Mouse (Mus musculus): ENCODE measurements around the gene Nin. TPM values are rescaled to one million over a fixed set of nuclear protein-coding genes. Genes with fewer than 3 reads are reported as not detected.

Gene Nin
- total and polyA plus RNA-seq, 3 experiments = 48.4 to 49.1 TPM; not detected in 1

DNA sequence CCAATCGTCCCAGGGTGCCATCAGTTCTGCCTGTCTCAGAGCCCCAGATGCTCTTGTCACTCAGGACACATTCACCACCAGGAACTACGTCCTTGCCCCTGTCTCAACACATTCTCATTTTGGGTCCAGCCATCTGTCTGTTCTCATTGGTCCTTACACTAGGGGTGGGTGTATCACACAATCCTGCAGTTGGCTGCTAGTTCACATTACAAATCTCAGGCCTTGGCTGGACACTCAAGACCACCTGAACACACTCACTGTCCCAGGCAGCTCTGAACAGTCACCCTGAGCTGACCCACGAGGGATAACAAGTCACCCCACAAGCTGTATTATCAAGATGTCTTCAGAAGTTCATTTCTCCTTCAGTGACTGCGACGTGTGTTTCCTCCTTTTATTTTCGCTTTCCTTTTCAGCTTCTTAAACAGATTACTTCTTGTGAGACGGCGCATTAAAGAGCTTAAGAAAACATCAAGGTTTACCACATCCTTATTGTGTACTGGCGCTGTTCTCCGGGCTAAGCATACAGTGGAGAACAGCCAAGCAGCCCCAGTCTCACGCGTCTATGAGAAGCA lies 22.8 kb upstream of the Nin start:
- peak; percentile 78 for DNase-seq (ENCODE audit: low read depth, low spot score)
- H3K36me3 ChIP-seq (ENCODE audit: control insufficient read depth in 1 of 2, insufficient read depth in 2 of 2, low read length in 2 of 2) = peaks cover 0 to 10% of the 10 kb centered on the region in 2 experiments; a peak in 2 of 4 replicates
- H3K27ac ChIP-seq (ENCODE audit: control insufficient read depth, low read depth, low read length) = peak overlapping the region; percentile 40
- no peaks in the 10 kb centered on the region for H3K27me3 ChIP-seq (ENCODE audit: control insufficient read depth in 1 of 2, insufficient read depth in 2 of 2, low read length in 2 of 2)
- H3K4me1 ChIP-seq (ENCODE audit: control insufficient read depth in 1 of 2, insufficient read depth in 2 of 2, low read length in 2 of 2) = peaks cover 13 to 15% of the 10 kb centered on the region in 2 experiments
- H3K79me2 ChIP-seq (ENCODE audit: control insufficient read depth, insufficient read depth, low read length, poor library complexity) = no peaks in the 10 kb centered on the region
- H3K4me3 ChIP-seq (ENCODE audit: control insufficient read depth in 1 of 2, insufficient read depth in 1 of 2, low read depth in 2 of 2, low read length in 2 of 2) = peak overlapping the region; percentile 58 to 82
- no peaks in the 10 kb centered on the region for H3K9me3 ChIP-seq (replicated peaks; ENCODE audit: insufficient read depth, low read length)
- peak overlapping the region; percentile 54 for H3K9ac ChIP-seq (ENCODE audit: control insufficient read depth, low read depth, low read length, poor library complexity, severe bottlenecking)
- TF ChIP-seq HCFC1 (IDR thresholded peaks at IDR 0.05; ENCODE audit: low read depth, low read length) = peak; percentile 44
- no peak for TF ChIP-seq ZC3H11A (IDR thresholded peaks at IDR 0.05; ENCODE audit: low read depth, low read length)
- TF ChIP-seq TAL1 (IDR thresholded peaks at IDR 0.05; ENCODE audit: low read length) = no peak
- TF ChIP-seq GATA1 (IDR thresholded peaks at IDR 0.05; ENCODE audit: low read depth, low read length) = 0 out of 2 replicates have a peak, but pooled peaks have one; percentile 17
- TF ChIP-seq RCOR1 (IDR thresholded peaks at IDR 0.05; ENCODE audit: low read depth, low read length) = peak; percentile 55
- no peak for TF ChIP-seq USF2 (IDR thresholded peaks at IDR 0.05; ENCODE audit: borderline replicate concordance in 1 of 2, insufficient read depth in 1 of 2, low read depth in 1 of 2, low read length in 2 of 2)
- no peak; a peak in 1 of 4 replicates for TF ChIP-seq POLR2A (IDR thresholded peaks at IDR 0.05; ENCODE audit: control insufficient read depth in 1 of 2, insufficient read depth in 1 of 2, low read depth in 1 of 2, low read length in 2 of 2, poor library complexity in 1 of 2)
- TF ChIP-seq UBTF (IDR thresholded peaks at IDR 0.05; ENCODE audit: borderline replicate concordance, insufficient read depth, low read depth, low read length) = no peak
- TF ChIP-seq MYC (IDR thresholded peaks at IDR 0.05; ENCODE audit: low read depth, low read length) = no peak
- TF ChIP-seq ELF1 (IDR thresholded peaks at IDR 0.05; ENCODE audit: low read depth, low read length) = no peak
- peak; percentile 63 for TF ChIP-seq MXI1 (IDR thresholded peaks at IDR 0.05; ENCODE audit: low read depth, low read length)
- no peak for TF ChIP-seq USF1 (IDR thresholded peaks at IDR 0.05; ENCODE audit: low read depth, low read length)
- no peak for TF ChIP-seq CTCF (IDR thresholded peaks at IDR 0.05 in 2 of 3, conservative IDR thresholded peaks at IDR 0.05 in 1 of 3; ENCODE audit: control insufficient read depth in 1 of 3, insufficient read depth in 1 of 3, low read depth in 2 of 3, low read length in 3 of 3, poor library complexity in 1 of 3, severe bottlenecking in 1 of 3)
- no peak for TF ChIP-seq BHLHE40 (IDR thresholded peaks at IDR 0.05; ENCODE audit: borderline replicate concordance, low read depth, low read length)
- TF ChIP-seq MAX (IDR thresholded peaks at IDR 0.05; ENCODE audit: low read length) = no peak
- TF ChIP-seq EP300 (IDR thresholded peaks at IDR 0.05; ENCODE audit: low read depth in 1 of 2, low read length in 2 of 2) = peak in 1 of 2 experiments; percentile 34; a peak in 2 of 4 replicates
- no peak for TF ChIP-seq E2F4 (IDR thresholded peaks at IDR 0.05; ENCODE audit: borderline replicate concordance, low read depth, low read length)
- TF ChIP-seq CHD1 (IDR thresholded peaks at IDR 0.05; ENCODE audit: low read depth, low read length) = no peak
- TF ChIP-seq NRF1 (IDR thresholded peaks at IDR 0.05; ENCODE audit: insufficient read depth, low read depth, low read length, poor library complexity, severe bottlenecking) = no peak
- no peak for TF ChIP-seq POLR2AphosphoS2 (IDR thresholded peaks at IDR 0.05; ENCODE audit: low read length)
- no peak for TF ChIP-seq MEF2A (IDR thresholded peaks at IDR 0.05; ENCODE audit: extremely low read depth, insufficient replicate concordance, low read depth, low read length, poor library complexity, severe bottlenecking)
- TF ChIP-seq SIN3A (IDR thresholded peaks at IDR 0.05; ENCODE audit: low read length) = peak; percentile 88
- no peak for TF ChIP-seq MAZ (IDR thresholded peaks at IDR 0.05; ENCODE audit: low read depth, low read length)
- TF ChIP-seq MAFK (IDR thresholded peaks at IDR 0.05; ENCODE audit: borderline replicate concordance, low read depth, low read length) = no peak
- no peak for TF ChIP-seq ZKSCAN1 (IDR thresholded peaks at IDR 0.05; ENCODE audit: low read depth, low read length)
- TF ChIP-seq GABPA (IDR thresholded peaks at IDR 0.05; ENCODE audit: low read depth, low read length) = no peak
- TF ChIP-seq ZMIZ1 (IDR thresholded peaks at IDR 0.05; ENCODE audit: low read depth, low read length) = no peak
- TF ChIP-seq RAD21 (IDR thresholded peaks at IDR 0.05; ENCODE audit: low read depth, low read length) = no peak; the same call in 1 of the 2 replicates
- TF ChIP-seq CHD2 (IDR thresholded peaks at IDR 0.05; ENCODE audit: low read length) = no peak
- no peak for TF ChIP-seq JUND (IDR thresholded peaks at IDR 0.05; ENCODE audit: low read depth, low read length)
- TF ChIP-seq POLR2AphosphoS5 (IDR thresholded peaks at IDR 0.05; ENCODE audit: borderline replicate concordance, low read depth, low read length) = no peak
- no peak for TF ChIP-seq TCF12 (IDR thresholded peaks at IDR 0.05; ENCODE audit: low read depth, low read length)
- TF ChIP-seq KAT2A (conservative IDR thresholded peaks at IDR 0.05; ENCODE audit: low read depth, low read length) = no peak
- TF ChIP-seq TBP (IDR thresholded peaks at IDR 0.05; ENCODE audit: low read depth, low read length) = no peak
- TF ChIP-seq MYB (IDR thresholded peaks at IDR 0.05; ENCODE audit: low read depth, low read length) = no peak
- TF ChIP-seq ETS1 (IDR thresholded peaks at IDR 0.05; ENCODE audit: low read depth, low read length) = peak; percentile 80
- TF ChIP-seq ZNF384 (IDR thresholded peaks at IDR 0.05; ENCODE audit: low read depth, low read length) = 0 out of 2 replicates have a peak, but pooled peaks have one; percentile 15

All from MEL (cell line).